Mouse (Mus musculus) megakaryocyte, embryonic 14.5 days (primary cell): Measurements from ENCODE around the gene Mpst.

ENCODE experiments used
- FLI1 ChIP-seq: IDR thresholded peaks from 2 replicates; pipeline ENCODE4 v1.6.1; 2012; ENCODE audit warnings: low read length, inconsistent platforms, mixed read lengths
- GATA1 ChIP-seq: IDR thresholded peaks from 3 replicates; pipeline ENCODE4 v1.6.1; 2012; ENCODE audit warnings: mixed read lengths, low read length, inconsistent platforms, borderline replicate concordance

- TF ChIP-seq GATA1, result no peak
- TF ChIP-seq FLI1, result no peak
Observed at GRCm38 (mm10) chr15:78430874-78431273, 24.7 kb downstream of the Mpst start.
